Mouse (Mus musculus): ENCODE data around the gene Nav2. TPM values are rescaled to one million over a fixed set of nuclear protein-coding genes. Genes with fewer than 3 reads are reported as not detected.

The Nav2 gene
- polyA plus RNA-seq, 1 experiment from 2014 or later, result 27.6 TPM

DNA sequence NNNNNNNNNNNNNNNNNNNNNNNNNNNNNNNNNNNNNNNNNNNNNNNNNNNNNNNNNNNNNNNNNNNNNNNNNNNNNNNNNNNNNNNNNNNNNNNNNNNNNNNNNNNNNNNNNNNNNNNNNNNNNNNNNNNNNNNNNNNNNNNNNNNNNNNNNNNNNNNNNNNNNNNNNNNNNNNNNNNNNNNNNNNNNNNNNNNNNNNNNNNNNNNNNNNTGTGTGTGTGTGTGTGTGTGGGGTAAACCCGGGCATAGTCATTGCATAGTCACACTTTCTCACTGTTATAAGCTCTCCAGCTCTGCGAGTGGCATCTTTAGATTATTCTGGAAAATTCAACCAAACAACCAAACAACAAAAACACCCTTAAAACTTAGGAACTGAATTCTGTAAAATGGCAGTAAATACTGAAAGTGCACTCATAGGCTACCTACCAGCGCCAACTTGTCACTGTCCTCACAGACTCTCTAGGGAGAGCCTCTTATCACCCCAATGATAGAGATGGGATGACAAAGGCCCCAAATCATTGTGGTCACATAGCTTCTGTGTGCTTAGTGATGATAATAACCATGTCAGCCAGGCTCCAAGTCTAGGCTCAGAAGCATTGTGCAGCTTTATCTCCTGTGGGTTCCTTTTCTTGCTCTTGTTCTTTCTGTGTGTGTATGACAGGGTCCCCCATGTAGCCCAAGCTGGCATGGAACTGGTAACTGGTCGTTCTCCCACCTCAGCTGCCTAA, 40.0 kb downstream of the Nav2 start:
- ATAC-seq (ENCODE audit: low FRiP score), result no peak
- Histone ChIP-seq H3K27me3 (replicated peaks) (no peaks in the 10 kb centered on the region), H3K27ac (replicated peaks) (no peak overlapping the region), H3K9ac (replicated peaks) (no peak overlapping the region), H3K4me1 (peaks cover 6% of the 10 kb centered on the region), H3K4me3 (replicated peaks) (no peak overlapping the region), H3K9me3 (replicated peaks) (no peaks in the 10 kb centered on the region), H3K36me3 (no peaks in the 10 kb centered on the region), H3K4me2 (no peak overlapping the region)
- WGBS, result 92% methylated on average over 4 of the region's 4 CpGs

GRCm38 (mm10) chr7:48954501-48954900, 46.0 kb downstream of the Nav2 start:
- Histone ChIP-seq H3K27me3 (replicated peaks) (no peaks in the 10 kb centered on the region), H3K36me3 (no peaks in the 10 kb centered on the region), H3K9ac (replicated peaks) (no peak overlapping the region), H3K4me2 (no peak overlapping the region), H3K9me3 (replicated peaks) (no peaks in the 10 kb centered on the region), H3K27ac (replicated peaks) (no peak overlapping the region), H3K4me1 (peaks cover 10% of the 10 kb centered on the region), H3K4me3 (replicated peaks) (no peak overlapping the region)
- WGBS, result 77% methylated on average over 5 of the region's 5 CpGs
- no peak for ATAC-seq (ENCODE audit: low FRiP score)

DNA sequence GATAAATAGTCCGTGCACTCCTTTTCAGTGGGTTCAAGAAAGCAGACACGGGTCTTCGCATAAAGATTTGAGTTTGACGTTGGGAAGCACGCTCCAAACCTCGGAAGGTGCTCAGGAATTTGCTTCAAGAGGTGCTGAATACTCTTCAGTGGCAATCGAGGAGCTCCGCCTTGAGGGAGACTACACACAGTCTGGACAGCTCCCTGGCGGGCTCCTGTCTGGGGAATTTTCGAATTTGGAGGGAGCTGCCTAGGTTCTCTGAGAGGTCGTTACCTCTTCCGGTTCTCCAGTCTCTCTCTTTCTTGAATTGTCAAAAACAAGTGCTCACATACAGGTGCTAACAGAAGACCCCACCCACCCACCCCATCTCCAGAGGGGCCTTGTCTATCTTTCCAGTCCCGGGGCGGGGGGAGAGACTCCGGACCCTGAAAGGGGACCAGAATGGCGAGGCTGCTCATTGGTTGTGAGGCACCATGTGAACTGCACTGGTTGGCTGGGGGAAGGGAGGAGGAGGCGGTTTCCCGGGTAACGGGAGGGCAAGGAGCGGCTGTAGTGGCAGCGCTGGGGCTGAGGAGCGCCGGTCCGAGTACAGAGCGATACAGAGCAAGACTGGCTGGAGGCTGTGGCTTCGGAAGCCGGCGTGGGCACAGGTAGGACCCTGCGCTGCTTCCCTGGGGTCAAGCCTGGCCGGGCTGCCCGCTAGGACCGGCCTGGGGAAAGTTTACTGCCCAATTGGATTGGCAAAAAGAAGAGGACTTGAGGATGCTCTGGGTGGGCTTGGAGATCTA, 50.2 kb downstream of the Nav2 start:
- Histone ChIP-seq H3K4me1 (peaks cover 51% of the 10 kb centered on the region), H3K4me3 (replicated peaks) (peak overlapping the region; percentile 67), H3K27me3 (replicated peaks) (no peaks in the 10 kb centered on the region), H3K4me2 (peak overlapping the region; percentile 77), H3K36me3 (no peaks in the 10 kb centered on the region), H3K9me3 (replicated peaks) (no peaks in the 10 kb centered on the region), H3K9ac (replicated peaks) (peak overlapping the region; percentile 70), H3K27ac (replicated peaks) (peak overlapping the region; percentile 79)
- under 1% methylated on average over 32 of the region's 32 CpGs for WGBS
- peak; percentile 96 for ATAC-seq (ENCODE audit: low FRiP score)

DNA sequence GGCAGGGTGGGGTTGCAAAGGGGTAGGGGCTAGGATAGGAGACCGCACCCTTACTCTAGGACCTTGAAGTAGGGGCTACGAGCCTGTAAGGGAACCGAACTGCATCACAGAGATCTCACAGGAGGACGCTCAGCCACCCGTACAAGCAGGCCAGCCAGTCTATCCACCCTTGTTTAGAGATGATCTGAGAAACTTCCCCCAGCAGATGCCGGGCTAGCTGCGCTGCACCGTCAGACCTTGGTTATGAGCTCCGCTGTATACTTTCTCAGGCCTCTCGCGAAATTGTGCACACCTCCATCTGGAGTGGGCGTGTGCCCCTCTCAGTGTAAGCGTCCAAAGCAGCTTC, 50.8 kb downstream of the Nav2 start:
- peak overlapping the region; percentile 77 for H3K4me2 ChIP-seq
- peaks cover 57% of the 10 kb centered on the region for H3K4me1 ChIP-seq
- H3K27me3 ChIP-seq (replicated peaks), result no peaks in the 10 kb centered on the region
- WGBS, result 5% methylated on average over 13 of the region's 13 CpGs
- H3K4me3 ChIP-seq (replicated peaks), result peak overlapping the region; percentile 67
- H3K27ac ChIP-seq (replicated peaks), result peak overlapping the region; percentile 79
- H3K9me3 ChIP-seq (replicated peaks), result no peaks in the 10 kb centered on the region
- ATAC-seq (ENCODE audit: low FRiP score), result peak; percentile 49
- H3K9ac ChIP-seq (replicated peaks), result peak overlapping the region; percentile 70
- H3K36me3 ChIP-seq, result no peaks in the 10 kb centered on the region

DNA sequence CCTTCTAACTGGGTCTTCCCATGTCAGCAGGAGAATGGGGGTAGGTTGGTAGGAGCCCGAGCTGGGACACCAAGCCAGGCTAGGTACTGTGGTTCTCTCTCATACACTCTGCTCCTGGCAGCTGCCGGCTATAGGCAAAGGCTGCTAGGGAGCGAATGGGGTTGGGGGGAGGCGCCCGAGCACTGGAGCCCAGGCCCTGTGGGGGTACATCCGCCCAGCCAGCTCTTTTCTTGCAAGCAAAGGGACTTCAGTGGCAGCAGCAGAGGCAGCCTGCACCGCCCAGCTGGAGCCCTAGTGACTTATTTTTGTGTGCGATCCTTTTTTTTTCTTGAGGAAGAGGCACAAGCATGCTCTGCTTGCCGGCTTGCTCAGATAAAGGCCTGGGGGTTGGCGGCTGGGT, 51.6 kb downstream of the Nav2 start:
- Histone ChIP-seq H3K4me3 (replicated peaks) (peak overlapping the region; percentile 67), H3K36me3 (no peaks in the 10 kb centered on the region), H3K9me3 (replicated peaks) (no peaks in the 10 kb centered on the region), H3K9ac (replicated peaks) (peak overlapping the region; percentile 70), H3K4me2 (peak overlapping the region; percentile 77), H3K27me3 (replicated peaks) (no peaks in the 10 kb centered on the region), H3K4me1 (peaks cover 64% of the 10 kb centered on the region), H3K27ac (replicated peaks) (peak overlapping the region; percentile 61)
- 3% methylated on average over 10 of the region's 10 CpGs for WGBS
- ATAC-seq (ENCODE audit: low FRiP score), result peak; percentile 21; the same call in 1 of the 2 replicates

GRCm38 (mm10) chr7:48961501-48961900, 53.0 kb downstream of the Nav2 start:
- Histone ChIP-seq H3K27me3 (replicated peaks) (no peaks in the 10 kb centered on the region), H3K4me3 (replicated peaks) (peak overlapping the region; percentile 67), H3K36me3 (no peaks in the 10 kb centered on the region), H3K9ac (replicated peaks) (0 out of 2 replicates have a peak overlapping the region, but pooled peaks have one; percentile 70), H3K27ac (replicated peaks) (no peak overlapping the region), H3K4me1 (peaks cover 76% of the 10 kb centered on the region), H3K4me2 (peak overlapping the region; percentile 77), H3K9me3 (replicated peaks) (no peaks in the 10 kb centered on the region)
- 35% methylated on average over 8 of the region's 8 CpGs for WGBS
- no peak for ATAC-seq (ENCODE audit: low FRiP score)

DNA sequence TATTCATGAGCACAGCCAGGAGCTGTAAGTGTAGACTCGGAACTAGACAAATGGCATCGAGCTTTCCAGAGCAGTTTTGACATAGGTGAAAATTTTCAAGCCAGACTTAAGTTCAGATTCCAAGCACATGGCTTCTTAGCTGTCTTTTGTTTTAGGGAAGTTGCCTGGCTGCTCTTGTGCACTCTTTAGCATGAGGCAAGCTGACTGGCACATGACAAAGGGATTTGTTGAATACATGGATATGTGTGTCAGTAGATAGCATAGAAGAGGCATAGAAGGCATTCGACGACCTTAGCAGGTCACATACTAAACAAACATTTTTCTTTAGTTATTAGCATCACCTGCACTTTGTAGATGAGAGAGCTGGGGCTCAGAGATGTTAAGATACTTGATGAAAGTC, 53.4 kb downstream of the Nav2 start:
- 39% methylated on average over 4 of the region's 4 CpGs for WGBS

GRCm38 (mm10) chr7:48963112-48963511, 54.6 kb downstream of the Nav2 start:
- H3K36me3 ChIP-seq, result no peaks in the 10 kb centered on the region
- H3K4me2 ChIP-seq, result peak overlapping the region; percentile 38
- H3K27me3 ChIP-seq (replicated peaks), result no peaks in the 10 kb centered on the region
- no peak overlapping the region for H3K4me3 ChIP-seq (replicated peaks)
- H3K27ac ChIP-seq (replicated peaks), result peak overlapping the region; percentile 14; the same call in 1 of the 2 replicates
- 34% methylated on average over 5 of the region's 5 CpGs for WGBS
- H3K9ac ChIP-seq (replicated peaks), result 0 out of 2 replicates have a peak overlapping the region, but pooled peaks have one; percentile 15
- no peaks in the 10 kb centered on the region for H3K9me3 ChIP-seq (replicated peaks)
- ATAC-seq (ENCODE audit: low FRiP score), result no peak
- peaks cover 80% of the 10 kb centered on the region for H3K4me1 ChIP-seq

More for the DNA sequence above, 53.4 kb downstream of the Nav2 start:
- Histone ChIP-seq H3K9me3 (replicated peaks) (no peaks in the 10 kb centered on the region), H3K4me2 (peak overlapping the region; percentile 77), H3K36me3 (no peaks in the 10 kb centered on the region), H3K9ac (replicated peaks) (no peak overlapping the region), H3K4me1 (peaks cover 81% of the 10 kb centered on the region), H3K27ac (replicated peaks) (no peak overlapping the region), H3K4me3 (replicated peaks) (no peak overlapping the region), H3K27me3 (replicated peaks) (no peaks in the 10 kb centered on the region)
- ATAC-seq (ENCODE audit: low FRiP score), result no peak

DNA sequence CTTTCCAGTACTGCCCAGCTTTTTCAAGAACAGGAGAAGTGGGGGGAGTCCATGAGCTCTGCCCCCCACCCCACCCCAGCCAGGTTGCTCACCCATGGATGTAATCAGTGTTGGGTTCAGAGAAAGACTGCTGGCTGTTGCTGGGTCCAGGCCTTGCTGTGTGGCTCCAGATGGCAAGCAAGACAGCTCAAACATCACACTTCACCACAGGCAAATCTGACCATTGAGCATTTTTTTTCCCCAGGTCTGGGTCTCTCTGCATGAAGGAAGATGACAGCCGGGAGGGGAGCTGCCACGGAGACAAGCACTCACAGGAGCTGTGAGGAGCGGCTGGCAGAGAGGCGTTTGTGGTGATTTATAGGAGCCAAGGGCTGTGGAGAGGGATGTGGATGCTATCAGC, 55.0 kb downstream of the Nav2 start:
- Histone ChIP-seq H3K4me3 (replicated peaks) (0 out of 2 replicates have a peak overlapping the region, but pooled peaks have one; percentile 4), H3K36me3 (no peaks in the 10 kb centered on the region), H3K27me3 (replicated peaks) (no peaks in the 10 kb centered on the region), H3K9me3 (replicated peaks) (no peaks in the 10 kb centered on the region), H3K4me2 (peak overlapping the region; percentile 38), H3K4me1 (peaks cover 75% of the 10 kb centered on the region), H3K27ac (replicated peaks) (peak overlapping the region; percentile 14; the same call in 1 of the 2 replicates), H3K9ac (replicated peaks) (0 out of 2 replicates have a peak overlapping the region, but pooled peaks have one; percentile 15)
- 18% methylated on average over 4 of the region's 4 CpGs for WGBS
- ATAC-seq (ENCODE audit: low FRiP score), result no peak

DNA sequence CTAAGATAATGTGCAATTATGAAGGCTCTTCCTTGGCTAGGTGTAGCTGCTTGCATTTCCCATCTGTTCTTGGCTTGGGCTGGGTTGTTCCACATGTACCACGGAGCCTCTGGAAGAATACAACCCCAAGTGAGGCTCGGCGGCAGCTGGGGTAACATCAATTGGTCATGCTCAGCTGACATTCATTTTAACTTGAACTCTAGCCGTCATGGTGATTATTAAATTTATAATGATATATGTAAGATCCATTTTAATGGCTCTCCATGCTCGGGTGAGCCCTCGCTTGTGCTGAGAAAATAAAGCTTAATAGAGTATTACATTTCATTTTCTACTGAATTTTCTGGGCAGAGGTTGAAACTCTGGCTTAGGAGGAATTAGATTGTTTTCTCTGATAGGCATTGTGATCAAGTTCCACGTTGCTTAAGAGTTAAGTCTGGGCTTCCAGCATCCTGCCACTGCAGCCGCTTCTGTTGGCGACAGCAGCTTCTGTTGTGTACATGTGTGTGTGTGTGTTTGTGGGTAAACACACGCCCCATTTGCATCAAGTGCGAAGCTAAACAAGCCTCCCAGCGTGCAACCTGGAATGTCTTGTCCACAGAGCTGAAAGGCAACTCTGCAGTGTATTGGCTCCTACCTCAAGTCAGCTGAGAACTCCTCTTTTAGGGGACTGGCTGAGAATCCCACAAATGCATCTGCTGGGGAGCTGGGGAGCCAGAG, 57.4 kb downstream of the Nav2 start:
- Histone ChIP-seq H3K4me2 (peak overlapping the region; percentile 38), H3K36me3 (no peaks in the 10 kb centered on the region), H3K27me3 (replicated peaks) (no peaks in the 10 kb centered on the region), H3K4me3 (replicated peaks) (peak overlapping the region; percentile 14; the same call in 1 of the 2 replicates), H3K4me1 (peaks cover 62% of the 10 kb centered on the region), H3K9ac (replicated peaks) (no peak overlapping the region), H3K27ac (replicated peaks) (peak overlapping the region; percentile 29; the same call in 1 of the 2 replicates), H3K9me3 (replicated peaks) (no peaks in the 10 kb centered on the region)
- 16% methylated on average over 12 of the region's 12 CpGs for WGBS
- ATAC-seq (ENCODE audit: low FRiP score), result no peak

- peaks cover 18% of the 10 kb centered on the region for H3K4me1 ChIP-seq
- H3K9me3 ChIP-seq (replicated peaks), result no peaks in the 10 kb centered on the region
- H3K27me3 ChIP-seq (replicated peaks), result no peaks in the 10 kb centered on the region
Observed at GRCm38 (mm10) chr7:48981013-48981412, 72.5 kb downstream of the Nav2 start.

More at GRCm38 (mm10) chr7:48981013-48981412, 72.5 kb downstream of the Nav2 start:
- 46% methylated on average over 7 of the region's 7 CpGs for WGBS
- ATAC-seq (ENCODE audit: low FRiP score), result no peak; the same call in 1 of the 2 replicates
- Histone ChIP-seq H3K9ac (replicated peaks) (no peak overlapping the region), H3K27ac (replicated peaks) (no peak overlapping the region), H3K4me2 (no peak overlapping the region), H3K4me3 (replicated peaks) (no peak overlapping the region), H3K36me3 (no peaks in the 10 kb centered on the region)

Data from neural tube, embryonic 15.5 days (tissue).